8 mouse cellular contexts compared by ENCODE assay signal in the genomic region with DNA sequence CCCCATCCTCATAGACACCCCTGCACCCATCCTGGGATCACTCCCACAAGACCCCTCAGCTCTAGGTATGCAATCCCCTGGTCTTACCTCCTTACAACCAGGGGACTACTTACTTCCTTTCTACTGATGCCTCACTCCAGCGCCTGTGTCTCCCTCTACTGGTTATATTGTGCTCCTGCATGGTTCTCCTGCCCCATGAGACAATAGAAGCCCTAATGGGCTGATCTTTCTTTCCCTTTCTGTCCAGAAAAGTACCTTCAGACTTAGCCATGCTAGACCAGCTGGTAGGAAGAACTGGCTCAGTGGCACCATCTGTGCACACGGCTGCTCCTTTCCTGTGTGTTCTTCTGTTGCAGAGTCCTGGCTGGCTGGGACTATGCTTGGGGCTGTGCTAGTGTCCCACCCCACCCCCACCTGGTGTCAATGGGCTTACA. TPM values are rescaled to one million over a fixed set of nuclear protein-coding genes. Genes with fewer than 3 reads are reported as not detected.
A peak's percentile ranks its signal among the peaks of the same experiment; 100 is the strongest.
DNase-seq lines count a peak whose midpoint lies in the region; ATAC-seq and TF ChIP-seq lines count a peak whose summit lies in the region.

No protein-coding gene starts in this region.

- no peak overlapping the region for H3K9ac ChIP-seq in heart, embryonic 16.5 days (ENCODE audit: low read length)
- H3K9ac ChIP-seq in heart, embryonic 11.5 days (ENCODE audit: low read depth, low read length) = no peak overlapping the region
- H3K9ac ChIP-seq in forebrain, postnatal 0 days = no peak overlapping the region
- H3K9ac ChIP-seq in neural tube, embryonic 11.5 days (ENCODE audit: low read length) = no peak overlapping the region

- peaks cover 4% of the 10 kb centered on the region for H3K36me3 ChIP-seq in heart, embryonic 16.5 days (ENCODE audit: control insufficient read depth, insufficient read depth)
- H3K36me3 ChIP-seq in heart, embryonic 11.5 days (ENCODE audit: control insufficient read depth, insufficient read depth, low read length) = no peaks in the 10 kb centered on the region
- peaks cover 12% of the 10 kb centered on the region; the same call in 1 of the 2 replicates for H3K36me3 ChIP-seq in forebrain, postnatal 0 days (ENCODE audit: insufficient read depth)
- no peaks in the 10 kb centered on the region; the same call in 1 of the 2 replicates for H3K36me3 ChIP-seq in neural tube, embryonic 11.5 days (ENCODE audit: control insufficient read depth, insufficient read depth, low read length)

- ATAC-seq in heart, embryonic 16.5 days (replicated peaks; ENCODE audit: extremely low read depth, insufficient read depth, low FRiP score) = 0 out of 2 replicates have a peak, but pooled peaks have one; percentile 30
- ATAC-seq in heart, embryonic 11.5 days (replicated peaks; ENCODE audit: insufficient number of reproducible peaks, low FRiP score, low TSS enrichment) = no peak
- peak; percentile 81 for ATAC-seq in forebrain, postnatal 0 days
- no peak for ATAC-seq in neural tube, embryonic 11.5 days (ENCODE audit: insufficient read depth, low FRiP score, low TSS enrichment)

- WGBS in heart, embryonic 16.5 days = 9% methylated on average over 2 of the region's 2 CpGs
- WGBS in heart, embryonic 11.5 days (ENCODE audit: insufficient replicate concordance) = 17% methylated on average over 2 of the region's 2 CpGs
- 16% methylated on average over 2 of the region's 2 CpGs for whole genome bisulfite sequencing in forebrain, postnatal 0 days
- WGBS in neural tube, embryonic 11.5 days = 20% methylated on average over 2 of the region's 2 CpGs

- H3K27me3 ChIP-seq in heart, embryonic 16.5 days (ENCODE audit: control insufficient read depth, insufficient read depth, low read length) = no peaks in the 10 kb centered on the region
- H3K27me3 ChIP-seq in heart, embryonic 11.5 days (ENCODE audit: control insufficient read depth, insufficient read depth, low read length) = no peaks in the 10 kb centered on the region
- no peaks in the 10 kb centered on the region for H3K27me3 ChIP-seq in forebrain, postnatal 0 days (ENCODE audit: insufficient read depth, low read length)
- H3K27me3 ChIP-seq in neural tube, embryonic 11.5 days (ENCODE audit: control insufficient read depth, insufficient read depth, low read length) = no peaks in the 10 kb centered on the region

- H3K9me3 ChIP-seq in heart, embryonic 16.5 days (replicated peaks; ENCODE audit: control insufficient read depth, low read length) = peaks cover 3% of the 10 kb centered on the region; the same call in 1 of the 2 replicates
- no peaks in the 10 kb centered on the region for H3K9me3 ChIP-seq in heart, embryonic 11.5 days (replicated peaks; ENCODE audit: control insufficient read depth, low read length)
- H3K9me3 ChIP-seq in forebrain, postnatal 0 days (ENCODE audit: low read length) = no peaks in the 10 kb centered on the region
- H3K9me3 ChIP-seq in neural tube, embryonic 11.5 days (ENCODE audit: control insufficient read depth, low read length) = 0 out of 2 replicates have a peak, but pooled peaks cover 3% of the 10 kb centered on the region

- H3K4me1 ChIP-seq in heart, embryonic 16.5 days (ENCODE audit: control insufficient read depth, insufficient read depth, low read length) = peaks cover 6% of the 10 kb centered on the region
- H3K4me1 ChIP-seq in heart, embryonic 11.5 days (ENCODE audit: control insufficient read depth, insufficient read depth, low read length) = no peaks in the 10 kb centered on the region
- H3K4me1 ChIP-seq in forebrain, postnatal 0 days (ENCODE audit: insufficient read depth) = no peaks in the 10 kb centered on the region
- H3K4me1 ChIP-seq in neural tube, embryonic 11.5 days (ENCODE audit: control insufficient read depth, insufficient read depth, low read length) = no peaks in the 10 kb centered on the region

- H3K4me3 ChIP-seq in heart, embryonic 16.5 days (ENCODE audit: low read length) = no peak overlapping the region
- no peak overlapping the region for H3K4me3 ChIP-seq in heart, embryonic 11.5 days (ENCODE audit: low read depth, low read length)
- no peak overlapping the region for H3K4me3 ChIP-seq in forebrain, postnatal 0 days (ENCODE audit: low read depth, low read length)
- H3K4me3 ChIP-seq in neural tube, embryonic 11.5 days (ENCODE audit: low read depth, low read length) = no peak overlapping the region

- no peak overlapping the region for H3K27ac ChIP-seq in heart, embryonic 16.5 days (ENCODE audit: low read length)
- H3K27ac ChIP-seq in heart, embryonic 11.5 days (ENCODE audit: low read depth, low read length) = no peak overlapping the region
- no peak overlapping the region for H3K27ac ChIP-seq in forebrain, postnatal 0 days (ENCODE audit: low read depth, low read length)
- H3K27ac ChIP-seq in neural tube, embryonic 11.5 days (ENCODE audit: low read depth, low read length) = no peak overlapping the region

- peak; percentile 89 for TF ChIP-seq CTCF in forebrain, postnatal 0 days (IDR thresholded peaks at IDR 0.05; ENCODE audit: low read depth)

- H3K4me2 ChIP-seq in heart, embryonic 16.5 days (ENCODE audit: low read depth, low read length) = no peak overlapping the region
- H3K4me2 ChIP-seq in heart, embryonic 11.5 days = no peak overlapping the region
- H3K4me2 ChIP-seq in forebrain, postnatal 0 days (ENCODE audit: low read depth) = no peak overlapping the region
- no peak overlapping the region for H3K4me2 ChIP-seq in neural tube, embryonic 11.5 days (ENCODE audit: low read depth)

- DNase-seq in CD4-positive helper T cell, adult 2 months (ENCODE audit: low read depth, low spot score) = peak; percentile 77
- DNase-seq in T-cell, adult 2 months (ENCODE audit: low spot score) = peak; percentile 52
- peak; percentile 81 for DNase-seq in forebrain, postnatal 0 days
- peak; percentile 45 to 62 for DNase-seq in left cerebral cortex, postnatal 14 days (ENCODE audit: low spot score in 2 of 2)
- peak; percentile 69 for DNase-seq in neural tube, embryonic 11.5 days (ENCODE audit: low spot score)
- DNase-seq in urinary bladder, adult 18-20 months (ENCODE audit: low spot score in 2 of 2) = no peak

- intact Hi-C loops in left cerebral cortex, postnatal 14 days (cut with DNase I) = loop anchor here (5.0 kb wide), 1 partner anchor 193 kb away; no protein-coding TSS in a partner anchor

RNA-seq across cellular contexts. Expression of a gene that starts 22.8 kb away (rescaled TPM):
- 58.2 and 61.4 TPM in 2 replicates for polyA plus RNA-seq in heart, embryonic 16.5 days (2015; fragmentation: Nextera tagmentation; extraction: Ambion mirVana)
- 50.1 and 54.4 TPM in 2 replicates for polyA plus RNA-seq in heart, embryonic 11.5 days (2014; fragmentation: Nextera tagmentation; extraction: Ambion mirVana)
- 5.8 and 6.3 TPM in 2 replicates for total RNA-seq in forebrain, postnatal 0 days (2014; rRNA removed)
- 5.4 and 5.7 TPM in 2 replicates for polyA plus RNA-seq in forebrain, postnatal 0 days (2015; fragmentation: Nextera tagmentation; extraction: Ambion mirVana)
- total RNA-seq in left cerebral cortex, postnatal 14 days (2021) = 1 to 10 TPM; 1.0 to 1.3 TPM
- 41.1 and 45.2 TPM in 2 replicates for polyA plus RNA-seq in neural tube, embryonic 11.5 days (2014; fragmentation: Nextera tagmentation; extraction: Ambion mirVana)

RNA-seq across cellular contexts. Expression of a gene that starts 49.5 kb away (rescaled TPM):
- polyA plus RNA-seq in heart, embryonic 16.5 days (2015; fragmentation: Nextera tagmentation; extraction: Ambion mirVana) = 14.4 and 15.5 TPM in 2 replicates
- 14.2 and 15.3 TPM in 2 replicates for polyA plus RNA-seq in heart, embryonic 11.5 days (2014; fragmentation: Nextera tagmentation; extraction: Ambion mirVana)
- 26.2 and 29.2 TPM in 2 replicates for total RNA-seq in forebrain, postnatal 0 days (2014; rRNA removed)
- polyA plus RNA-seq in forebrain, postnatal 0 days (2015; fragmentation: Nextera tagmentation; extraction: Ambion mirVana) = 9.9 and 11.8 TPM in 2 replicates
- total RNA-seq in left cerebral cortex, postnatal 14 days (2021) = 10 to 100 TPM; 14.1 to 17.4 TPM
- 16.5 and 17.9 TPM in 2 replicates for polyA plus RNA-seq in neural tube, embryonic 11.5 days (2014; fragmentation: Nextera tagmentation; extraction: Ambion mirVana)

Comparison
In these comparisons a context has a peak if more than half of its experiments do, and no peak if none do; other contexts are left out.
1. ATAC-seq: peak in heart, embryonic 16.5 days (single experiment) and forebrain, postnatal 0 days (single experiment); none in heart, embryonic 11.5 days (single experiment) and neural tube, embryonic 11.5 days (single experiment).
2. DNase-seq: peak in CD4-positive helper T cell, adult 2 months (single experiment), T-cell, adult 2 months (single experiment), forebrain, postnatal 0 days (single experiment), left cerebral cortex, postnatal 14 days (2 of 2) and neural tube, embryonic 11.5 days (single experiment); none in urinary bladder, adult 18-20 months (0 of 2).